Mouse (Mus musculus): Measurements from ENCODE around the gene Gm21954.

Gm21954 gene

GRCm38 (mm10) chr3:55472110-55472509 is at the start of gene Gm21954:
Gm21954 (minus strand) TSS chr3:55472210.
- no peak for DNase-seq (ENCODE audit: low spot score in 2 of 2)

- no peak for DNase-seq (ENCODE audit: low spot score in 2 of 2)
Measured at GRCm38 (mm10) chr3:55521776-55522175, 49.8 kb upstream of the Gm21954 start.

GRCm38 (mm10) chr3:55520240-55521180 is 48.5 kb upstream of the Gm21954 start:
- DNase-seq (ENCODE audit: low spot score in 2 of 2): peak; percentile 30 to 60

- no peak for DNase-seq (ENCODE audit: low spot score in 2 of 2)
Measured at GRCm38 (mm10) chr3:55517454-55518014, 45.5 kb upstream of the Gm21954 start.

- DNase-seq (ENCODE audit: low spot score in 2 of 2): no peak
Measured at GRCm38 (mm10) chr3:55515966-55516365, 44.0 kb upstream of the Gm21954 start.

GRCm38 (mm10) chr3:55511658-55512057 is 39.6 kb upstream of the Gm21954 start:
- DNase-seq (ENCODE audit: low spot score in 2 of 2): no peak

GRCm38 (mm10) chr3:55510198-55510597 is 38.2 kb upstream of the Gm21954 start:
- DNase-seq (ENCODE audit: low spot score in 2 of 2): no peak

GRCm38 (mm10) chr3:55499298-55499697 is 27.3 kb upstream of the Gm21954 start:
- no peak for DNase-seq (ENCODE audit: low spot score in 2 of 2)

- DNase-seq (ENCODE audit: low spot score in 2 of 2): no peak
Measured at GRCm38 (mm10) chr3:55496462-55496941, 24.5 kb upstream of the Gm21954 start.

- DNase-seq (ENCODE audit: low spot score in 2 of 2): no peak
Measured at GRCm38 (mm10) chr3:55495866-55496265, 23.9 kb upstream of the Gm21954 start.

GRCm38 (mm10) chr3:55495231-55495630 is 23.2 kb upstream of the Gm21954 start:
- no peak for DNase-seq (ENCODE audit: low spot score in 2 of 2)

GRCm38 (mm10) chr3:55494348-55494747 is 22.3 kb upstream of the Gm21954 start:
- DNase-seq (ENCODE audit: low spot score in 2 of 2): no peak

- no peak for DNase-seq (ENCODE audit: low spot score in 2 of 2)
Measured at GRCm38 (mm10) chr3:55492021-55492420, 20.0 kb upstream of the Gm21954 start.

GRCm38 (mm10) chr3:55489231-55489990 is 17.4 kb upstream of the Gm21954 start:
- no peak for DNase-seq (ENCODE audit: low spot score in 2 of 2)

- DNase-seq (ENCODE audit: low spot score in 2 of 2): no peak
Measured at GRCm38 (mm10) chr3:55483328-55483727, 11.3 kb upstream of the Gm21954 start.

GRCm38 (mm10) chr3:55481140-55481539 is 9.1 kb upstream of the Gm21954 start:
- no peak for DNase-seq (ENCODE audit: low spot score in 2 of 2)

GRCm38 (mm10) chr3:55479306-55479705 is 7.3 kb upstream of the Gm21954 start:
- DNase-seq (ENCODE audit: low spot score in 2 of 2): no peak

- DNase-seq (ENCODE audit: low spot score in 2 of 2): no peak
Measured at GRCm38 (mm10) chr3:55476694-55477093, 4.7 kb upstream of the Gm21954 start.

- no peak for DNase-seq (ENCODE audit: low spot score in 2 of 2)
Measured at GRCm38 (mm10) chr3:55473146-55473545, 1.1 kb upstream of the Gm21954 start.

- DNase-seq (ENCODE audit: low spot score in 2 of 2): no peak
Measured at GRCm38 (mm10) chr3:55466348-55466747, 5.7 kb downstream of the Gm21954 start.

GRCm38 (mm10) chr3:55465785-55466184 is 6.2 kb downstream of the Gm21954 start:
- no peak for DNase-seq (ENCODE audit: low spot score in 2 of 2)

GRCm38 (mm10) chr3:55464226-55464625 is 7.8 kb downstream of the Gm21954 start:
- DNase-seq (ENCODE audit: low spot score in 2 of 2): no peak

Measured in urinary bladder, adult 18-20 months (tissue).